Mouse (Mus musculus): ENCODE measurements around the gene Dnajb5.

Dnajb5 gene

DNA sequence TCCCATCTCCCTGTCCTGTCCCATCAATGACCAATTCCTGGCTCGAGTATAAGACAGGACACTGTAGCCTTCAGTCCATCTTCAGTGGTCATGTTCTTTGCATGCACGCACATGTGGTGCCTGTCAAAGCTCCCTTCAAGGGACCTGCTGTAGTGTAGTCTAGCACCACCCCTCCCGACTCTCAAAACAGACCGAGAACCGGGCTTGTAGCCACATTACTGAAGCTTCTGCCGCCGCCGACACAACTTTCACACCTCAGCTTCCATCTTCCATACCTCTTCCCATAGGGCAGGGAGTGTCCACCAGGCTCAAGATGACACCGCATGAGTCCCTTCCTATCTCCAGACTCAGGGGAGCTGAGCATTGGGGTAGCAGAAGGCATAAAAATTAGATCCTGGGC, 5.4 kb upstream of the Dnajb5 start:
- in situ Hi-C loops (cut with MboI, MseI) = no loop called here

- in situ Hi-C loops (cut with MboI, MseI) = no loop called here
Measured at GRCm38 (mm10) chr4:42945043-42945442, 4.6 kb upstream of the Dnajb5 start.

DNA sequence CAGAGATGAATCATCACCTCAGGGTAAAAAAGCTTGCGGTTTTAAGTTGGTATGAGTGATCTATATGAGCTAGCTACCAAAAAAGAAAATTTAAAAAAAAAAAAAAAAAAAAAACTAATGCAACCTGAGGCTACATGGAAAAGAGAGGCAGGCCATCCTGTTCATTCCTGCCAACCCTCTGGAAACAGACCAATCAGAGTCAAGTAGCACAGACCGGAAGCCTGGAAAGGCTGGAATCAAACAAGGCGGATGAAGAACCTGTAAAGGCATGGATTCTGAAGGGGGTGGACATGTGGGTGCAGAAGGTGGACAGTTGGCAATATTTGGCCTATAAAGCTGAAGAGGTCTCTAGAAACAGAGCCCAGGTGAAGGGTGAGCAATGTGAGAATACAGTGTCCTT, 4.2 kb upstream of the Dnajb5 start:
- in situ Hi-C loops (cut with MboI, MseI) = no loop called here

DNA sequence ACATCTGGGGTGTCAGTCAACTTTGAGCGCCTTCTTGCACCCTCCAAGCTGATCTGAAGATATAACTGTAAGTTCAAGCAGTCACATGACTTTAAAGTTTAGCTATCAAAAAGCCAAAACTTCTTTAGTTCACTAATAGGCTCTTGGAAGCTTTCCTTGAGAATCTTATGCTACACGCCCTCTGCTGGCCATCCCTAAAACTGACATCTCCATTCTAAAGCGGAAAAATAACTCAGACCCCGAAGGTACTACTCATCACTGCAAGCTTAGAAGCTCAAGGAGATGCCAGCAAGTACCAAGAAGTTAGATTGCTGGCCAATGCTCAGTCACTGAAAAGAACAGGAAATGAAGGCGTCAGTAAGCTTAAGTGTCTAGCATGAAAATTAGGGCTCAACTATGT, 3.7 kb upstream of the Dnajb5 start:
- in situ Hi-C loops (cut with MboI, MseI) = no loop called here

DNA sequence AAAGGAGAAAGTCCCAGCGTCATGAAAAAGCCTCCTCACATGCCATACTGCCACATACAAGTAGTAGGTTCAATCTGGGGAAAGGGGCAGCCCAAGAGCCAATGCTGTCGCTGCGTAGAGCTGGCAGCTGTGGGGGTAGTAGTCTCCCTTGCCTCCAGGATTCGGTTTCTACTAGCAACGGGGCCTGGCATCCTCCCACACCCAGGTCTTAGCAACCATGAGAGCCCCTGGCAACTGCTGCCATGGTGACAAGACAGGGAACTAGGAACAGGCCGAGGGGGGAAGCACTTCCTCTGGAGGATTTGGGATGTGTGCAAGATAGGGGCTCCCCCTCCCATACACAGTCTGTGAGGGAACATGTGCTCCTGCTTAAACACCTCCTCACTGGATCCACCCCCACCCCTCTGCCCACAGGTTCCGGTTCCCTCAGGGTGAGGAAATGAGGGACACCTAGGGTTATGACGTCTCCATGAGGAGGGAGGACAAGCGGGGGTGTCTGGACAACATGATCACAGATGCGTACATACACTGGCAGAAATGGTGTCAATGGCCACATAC, 2.8 kb upstream of the Dnajb5 start:
- in situ Hi-C loops (cut with MboI, MseI) = no loop called here

GRCm38 (mm10) chr4:42948527-42948926, 1.1 kb upstream of the Dnajb5 start:
- in situ Hi-C loops (cut with MboI, MseI) = no loop called here

GRCm38 (mm10) chr4:42949051-42949675, 451 bp upstream of the Dnajb5 start:
- in situ Hi-C loops (cut with MboI, MseI) = no loop called here

DNA sequence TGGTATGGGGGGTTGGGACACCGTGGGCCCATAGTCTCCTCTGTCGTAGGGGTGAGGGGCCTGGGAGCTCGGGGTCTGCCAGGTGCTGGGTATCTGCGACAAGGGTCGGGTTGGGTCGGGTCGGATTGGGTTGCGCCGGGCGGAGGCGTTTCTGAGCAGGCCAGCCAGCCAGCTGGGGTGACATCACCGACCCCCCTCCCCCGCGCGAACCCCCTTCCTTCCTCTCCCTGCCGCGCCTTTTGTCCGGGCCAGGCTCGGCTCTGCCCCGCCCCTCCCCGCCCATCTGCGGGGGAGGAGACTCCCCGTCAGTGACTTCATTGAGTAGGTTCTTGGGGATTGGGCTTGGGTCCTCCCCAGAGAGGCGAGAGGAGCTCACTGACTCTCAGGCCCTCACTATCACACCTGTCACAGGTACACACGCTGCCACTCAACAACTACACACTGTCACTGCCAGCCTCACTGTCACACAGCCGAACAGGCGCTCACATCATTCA, 498 bp downstream of the Dnajb5 start:
- in situ Hi-C loops (cut with MboI, MseI) = loop anchor here (5.0 kb wide), 1 partner anchor 77 kb away; the partner anchor contains the start of gene Pigo

GRCm38 (mm10) chr4:42951206-42952195, 1.9 kb downstream of the Dnajb5 start:
- in situ Hi-C loops (cut with MboI, MseI) = loop anchor here (5.0 kb wide), 1 partner anchor 76 kb away; the partner anchor contains the start of gene Pigo

DNA sequence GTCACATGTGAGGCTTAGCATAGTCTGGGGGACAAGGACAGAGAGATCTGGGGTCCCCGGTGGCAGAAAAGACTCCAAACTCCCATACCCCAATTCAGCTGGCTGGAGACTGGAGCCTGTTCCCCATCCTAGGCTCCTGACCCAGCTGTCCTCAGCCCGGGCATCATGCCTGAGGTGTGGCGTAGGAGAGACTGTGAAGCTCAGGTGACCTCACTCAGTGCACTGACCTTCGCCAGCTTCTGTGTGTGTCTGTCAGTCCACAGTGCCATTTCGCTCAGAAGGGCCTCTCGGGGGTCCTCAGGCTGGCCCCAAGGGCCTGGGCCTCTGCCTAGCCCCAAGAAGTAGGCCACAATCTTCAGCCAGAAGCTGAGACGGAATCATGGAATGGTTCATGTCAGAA, 2.9 kb downstream of the Dnajb5 start:
- in situ Hi-C loops (cut with MboI, MseI) = loop anchor here (5.0 kb wide), 1 partner anchor 75 kb away; the partner anchor contains the start of gene Pigo

GRCm38 (mm10) chr4:42953435-42954094, 4.0 kb downstream of the Dnajb5 start:
- in situ Hi-C loops (cut with MboI, MseI) = loop anchor here (5.0 kb wide), 1 partner anchor 74 kb away; the partner anchor contains the start of gene Pigo

DNA sequence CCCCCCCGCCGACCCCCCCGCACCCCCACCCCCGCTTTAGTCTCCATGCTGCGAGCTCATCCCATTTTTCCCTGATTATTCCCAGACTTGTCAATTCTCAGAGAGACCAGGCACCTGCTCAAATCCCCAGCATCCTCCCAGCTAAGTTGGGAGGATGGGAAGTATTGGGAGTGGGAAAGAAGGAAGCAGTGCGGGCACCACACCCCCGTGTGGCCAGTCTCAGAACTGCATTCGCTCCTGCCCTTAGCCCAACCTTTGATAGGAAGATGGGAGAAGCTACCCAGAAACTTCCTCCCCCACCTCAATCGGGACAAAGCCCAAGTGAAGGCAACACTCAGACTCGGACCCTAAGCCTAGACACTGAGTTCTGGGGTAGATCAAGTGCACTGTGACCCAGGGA, 4.7 kb downstream of the Dnajb5 start:
- in situ Hi-C loops (cut with MboI, MseI) = loop anchor here (5.0 kb wide), 1 partner anchor 73 kb away; the partner anchor contains the start of gene Pigo

- in situ Hi-C loops (cut with MboI, MseI) = no loop called here
Measured at GRCm38 (mm10) chr4:42955200-42955599, 5.6 kb downstream of the Dnajb5 start.

- in situ Hi-C loops (cut with MboI, MseI) = no loop called here
Measured at GRCm38 (mm10) chr4:42956581-42956980, 7.0 kb downstream of the Dnajb5 start.

- in situ Hi-C loops (cut with MboI, MseI) = no loop called here
Measured at GRCm38 (mm10) chr4:42957306-42957705, 7.7 kb downstream of the Dnajb5 start.

DNA sequence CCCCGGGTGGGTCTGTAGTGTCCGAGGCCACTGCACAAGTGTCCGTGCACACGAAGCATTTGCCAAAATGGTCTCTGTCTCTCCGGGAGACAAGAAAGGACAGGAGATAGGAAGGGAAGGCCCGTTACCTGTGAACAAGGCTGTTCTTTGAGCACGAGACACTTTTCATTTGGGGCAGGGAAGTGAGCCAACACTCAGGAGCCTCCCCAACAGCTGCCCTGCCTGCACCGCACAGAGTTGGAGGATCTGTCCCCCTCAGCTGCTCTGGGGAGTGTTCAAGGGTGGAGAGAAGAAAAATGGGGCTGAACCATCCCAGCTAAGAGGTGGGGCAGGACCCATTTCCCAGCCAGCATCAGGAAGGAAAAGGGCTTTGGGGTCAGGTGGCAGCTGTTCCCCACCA, 8.4 kb downstream of the Dnajb5 start:
- in situ Hi-C loops (cut with MboI, MseI) = no loop called here

DNA sequence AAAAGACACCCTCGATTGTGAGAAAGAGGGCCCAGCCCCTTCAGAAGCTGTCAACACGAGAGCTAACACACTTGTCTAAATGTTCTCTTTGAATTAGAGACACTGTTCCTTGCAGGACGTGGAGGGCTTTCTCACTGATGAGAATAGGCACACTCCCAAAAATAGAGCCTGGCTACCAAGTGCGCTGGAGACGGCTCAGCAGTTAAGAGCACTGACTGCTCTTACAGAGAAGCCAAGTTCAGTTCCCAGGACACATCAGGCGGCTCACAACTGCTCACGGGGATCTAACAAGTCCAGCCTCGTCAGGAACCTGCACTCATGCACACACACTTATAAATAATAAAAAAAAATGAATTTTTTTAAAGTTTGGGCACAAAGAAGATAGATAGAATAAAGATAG, 9.3 kb downstream of the Dnajb5 start:
- in situ Hi-C loops (cut with MboI, MseI) = no loop called here

GRCm38 (mm10) chr4:42959382-42959781, 9.8 kb downstream of the Dnajb5 start:
- in situ Hi-C loops (cut with MboI, MseI) = no loop called here

DNA sequence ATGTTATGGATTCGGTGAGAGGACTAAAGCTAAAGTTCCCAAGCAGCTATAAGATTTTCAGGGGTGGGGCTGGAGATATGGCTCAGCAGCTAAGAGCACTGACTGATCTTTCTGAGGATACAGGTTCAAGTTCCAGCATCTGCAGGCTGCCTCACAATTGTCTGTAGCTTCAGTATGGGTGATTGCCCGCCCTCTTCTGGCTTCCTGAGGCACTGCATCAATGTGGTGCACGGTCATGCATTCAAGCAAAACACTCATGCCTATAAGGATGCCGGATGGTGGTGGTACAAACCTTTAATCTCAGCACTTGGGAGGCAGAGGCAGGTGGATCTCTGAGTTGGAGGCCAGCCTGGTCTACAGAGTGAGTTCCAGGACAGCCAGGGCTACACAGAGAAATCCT, 12.0 kb downstream of the Dnajb5 start:
- in situ Hi-C loops (cut with MboI, MseI) = loop anchor here (5.0 kb wide), 1 partner anchor 89 kb away; the partner anchor contains the start of gene Fam205c

DNA sequence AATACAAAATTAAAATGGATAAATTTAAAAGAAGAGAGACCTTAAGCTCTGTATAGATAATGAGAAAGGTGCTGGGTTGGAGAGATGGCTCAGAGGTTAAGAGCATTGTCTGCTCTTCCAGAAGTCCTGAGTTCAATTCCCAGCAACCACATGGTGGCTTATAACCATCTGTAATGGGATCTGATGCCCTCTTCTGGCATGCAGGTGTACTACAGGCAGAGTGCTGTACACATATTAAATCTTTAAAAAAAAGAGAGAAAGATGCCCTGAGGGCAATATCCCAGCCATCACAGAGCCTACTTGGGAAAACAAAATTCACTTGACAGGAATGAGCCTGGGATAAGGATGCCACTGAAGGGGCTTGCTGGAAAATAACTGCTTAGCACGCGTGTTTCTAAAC, 13.9 kb downstream of the Dnajb5 start:
- in situ Hi-C loops (cut with MboI, MseI) = loop anchor here (5.0 kb wide), 1 partner anchor 91 kb away; the partner anchor contains the start of gene Fam205c

GRCm38 (mm10) chr4:42965039-42965719, 15.6 kb downstream of the Dnajb5 start:
- in situ Hi-C loops (cut with MboI, MseI) = no loop called here
